Mouse (Mus musculus) heart, embryonic 12.5 days (tissue): ENCODE measurements around the gene Qrfp. TPM values are rescaled to one million over a fixed set of nuclear protein-coding genes. Genes with fewer than 3 reads are reported as not detected.

Source experiments
- ATAC-seq: fragments of 200-750 bp; cut with Nextera tagmentation; 2 replicates; pipeline ENCODE4 v1.8.0; 2017; ENCODE audit warnings: moderate TSS enrichment, moderate library complexity; ENCODE audit not compliant: insufficient number of reproducible peaks, low FRiP score
- H3K27ac ChIP-seq: fragments of 300-500 bp; sonication (generic); 2 replicates; pipeline ENCODE4 v1.5.1; 2016; ENCODE audit warnings: mild to moderate bottlenecking, moderate library complexity; ENCODE audit not compliant: poor library complexity, severe bottlenecking
- H3K27me3 ChIP-seq: fragments of 300-500 bp; sonication (generic); replicated peaks from 2 replicates; pipeline ENCODE4 v1.6.1; 2016; ENCODE audit warnings: mild to moderate bottlenecking, moderate library complexity
- H3K36me3 ChIP-seq: fragments of 300-500 bp; sonication (generic); 2 replicates; pipeline ENCODE4 v1.6.1; 2016; ENCODE audit warnings: mild to moderate bottlenecking, moderate library complexity
- H3K4me1 ChIP-seq: fragments of 300-500 bp; sonication (generic); replicated peaks from 2 replicates; pipeline ENCODE4 v1.6.1; 2016; ENCODE audit warnings: mild to moderate bottlenecking
- H3K4me2 ChIP-seq: fragments of 300-500 bp; sonication (generic); 2 replicates; pipeline ENCODE4 v1.6.1; 2016; ENCODE audit warnings: mild to moderate bottlenecking, moderate library complexity
- H3K4me3 ChIP-seq: fragments of 300-500 bp; sonication (generic); 2 replicates; pipeline ENCODE4 v1.5.1; 2016; ENCODE audit warnings: mild to moderate bottlenecking
- H3K9ac ChIP-seq: fragments of 300-500 bp; sonication (generic); 2 replicates; pipeline ENCODE4 v1.6.1; 2016; ENCODE audit warnings: mild to moderate bottlenecking, moderate library complexity
- H3K9me3 ChIP-seq: fragments of 300-500 bp; sonication (generic); replicated peaks from 2 replicates; pipeline ENCODE4 v1.6.1; 2016; ENCODE audit warnings: mild to moderate bottlenecking, moderate library complexity
- polyA plus RNA-seq: library from polyadenylated mRNA; unstranded; fragments of >200 nt; fragmentation: Nextera tagmentation; extraction: Ambion mirVana; gene quantifications from 2 replicates; pipeline ENCODE4 v1.2.1, GENCODE M21; 2016

The Qrfp gene
- polyA plus RNA-seq, 1 experiment from 2014 or later: not detected

DNA sequence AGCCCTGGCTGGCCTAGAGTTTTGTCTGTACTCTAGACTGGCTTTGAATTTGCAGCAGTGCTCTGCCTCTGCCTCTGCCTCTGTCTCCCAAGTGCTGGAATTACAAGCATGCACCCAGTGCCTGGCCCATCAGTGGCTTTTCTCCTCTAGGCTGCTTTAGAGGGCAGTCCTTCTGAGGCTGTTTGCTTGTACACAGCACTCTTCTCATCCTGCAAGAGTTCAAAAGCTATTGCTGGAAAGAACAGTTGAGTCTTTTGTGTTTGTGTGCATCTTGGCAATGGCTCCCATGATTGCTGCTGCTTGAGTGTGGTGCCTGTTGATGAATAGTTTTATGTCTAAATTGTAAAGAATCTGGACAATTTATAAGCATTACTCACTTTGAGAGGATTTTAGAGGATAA is 52.9 kb downstream of the Qrfp start:
- no peak for ATAC-seq
- Histone ChIP-seq H3K36me3 (peaks cover 7% of the 10 kb centered on the region; the same call in 1 of the 2 replicates), H3K9ac (no peak overlapping the region), H3K4me2 (no peak overlapping the region), H3K9me3 (0 out of 2 replicates have a peak, but pooled peaks cover 4% of the 10 kb centered on the region), H3K27me3 (no peaks in the 10 kb centered on the region), H3K4me3 (no peak overlapping the region), H3K4me1 (peaks cover 45% of the 10 kb centered on the region), H3K27ac (peak overlapping the region; percentile 82)

Other genes with a start within 250 kb of the Qrfp start
- gene Fubp3, start 237.9 kb downstream of the Qrfp start, polyA plus RNA-seq: 59.6 and 66.6 TPM in 2 replicates
- 0.08 TPM in 1 of 2 replicates, not detected in the other for gene Prdm12, start 170.5 kb downstream of the Qrfp start, polyA plus RNA-seq
- 38.2 and 38.4 TPM in 2 replicates for gene Exosc2, start 139.9 kb downstream of the Qrfp start, polyA plus RNA-seq
- 41.2 and 41.8 TPM in 2 replicates for gene Abl1, start 122.2 kb downstream of the Qrfp start, polyA plus RNA-seq
- 0.04 and 0.08 TPM in 2 replicates for gene Fibcd1, start 35.4 kb upstream of the Qrfp start, polyA plus RNA-seq
- gene Lamc3, start 76.7 kb upstream of the Qrfp start, polyA plus RNA-seq: 1.1 and 1.3 TPM in 2 replicates
- gene Aif1l, start 139.6 kb upstream of the Qrfp start, polyA plus RNA-seq: 80.5 and 81.6 TPM in 2 replicates
- 59.8 and 63.4 TPM in 2 replicates for gene Nup214, start 163.9 kb upstream of the Qrfp start, polyA plus RNA-seq